Mouse (Mus musculus): Measurements from ENCODE around the gene Gramd4. TPM values are rescaled to one million over a fixed set of nuclear protein-coding genes. Genes with fewer than 3 reads are reported as not detected.

The Gramd4 gene
- polyA plus RNA-seq, 1 experiment = 36.2 TPM

DNA sequence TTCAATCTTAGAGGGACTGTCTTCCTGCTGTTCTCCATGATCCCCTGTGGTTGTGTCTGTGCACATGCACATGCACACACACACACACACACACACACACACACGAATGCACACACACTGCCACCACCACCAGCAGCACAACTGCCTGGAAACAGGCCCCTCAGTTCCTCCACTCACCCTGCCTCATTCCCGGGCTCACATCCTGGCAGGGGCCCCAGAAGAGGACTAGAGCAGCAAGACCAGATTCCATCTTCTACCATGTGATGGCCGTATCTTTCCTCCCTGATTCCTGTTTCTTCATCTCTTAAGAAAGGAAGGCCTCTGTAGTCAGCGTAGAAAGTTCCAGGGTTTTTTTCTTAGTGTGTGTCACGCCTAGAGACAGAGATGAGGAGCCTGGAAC lies 22.0 kb downstream of the Gramd4 start:
- no peaks in the 10 kb centered on the region for H3K27me3 ChIP-seq (ENCODE audit: control insufficient read depth, insufficient read depth, insufficient read length)
- H3ac ChIP-seq (ENCODE audit: control insufficient read depth, insufficient read length, low read depth) = peak overlapping the region; percentile 12
- no peak for TF ChIP-seq MYOD1 (IDR thresholded peaks at IDR 0.05; ENCODE audit: control insufficient read depth, insufficient read length, low read depth)
- no peak for TF ChIP-seq USF1 (IDR thresholded peaks at IDR 0.05; ENCODE audit: low read depth)
- no peak for TF ChIP-seq MYOG (IDR thresholded peaks at IDR 0.05; ENCODE audit: control insufficient read depth, extremely low read depth, insufficient read length)
- no peak for TF ChIP-seq CTCF (IDR thresholded peaks at IDR 0.05; ENCODE audit: control insufficient read depth, insufficient read depth, insufficient read length)
- TF ChIP-seq CEBPB (IDR thresholded peaks at IDR 0.05; ENCODE audit: low read depth) = no peak
- no peak for TF ChIP-seq FOSL1 (IDR thresholded peaks at IDR 0.05; ENCODE audit: insufficient read depth, low read length, poor library complexity, severe bottlenecking)
- no peak for TF ChIP-seq MAX (IDR thresholded peaks at IDR 0.05)
- peaks cover 83% of the 10 kb centered on the region for H3K79me3 ChIP-seq (ENCODE audit: low read depth)
- no peak overlapping the region for H3K4me3 ChIP-seq (ENCODE audit: insufficient read depth, poor library complexity, severe bottlenecking)
- peaks cover 100% of the 10 kb centered on the region for H3K79me2 ChIP-seq (ENCODE audit: control insufficient read depth, insufficient read depth)
- H3K36me3 ChIP-seq (ENCODE audit: control insufficient read depth, insufficient read depth) = peaks cover 24% of the 10 kb centered on the region

DNA sequence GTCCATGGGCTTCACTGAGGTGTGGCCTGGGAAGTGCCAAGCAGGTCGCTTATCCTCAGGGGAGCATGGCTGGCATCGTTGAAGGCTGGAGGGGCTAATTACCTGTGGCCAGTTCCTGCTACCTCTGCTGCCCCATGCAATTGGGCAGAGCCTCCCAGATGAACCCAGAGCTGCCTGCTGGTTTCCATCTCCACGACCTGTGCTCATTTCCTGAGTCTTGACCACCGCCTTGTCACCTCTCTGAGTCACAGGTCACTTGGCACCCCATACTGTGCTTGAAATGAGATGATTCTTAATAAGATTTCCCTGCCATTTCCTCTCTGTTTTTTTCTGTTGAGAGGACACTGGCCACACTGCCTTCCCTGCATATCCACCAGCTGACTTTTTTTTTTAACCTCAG lies 22.4 kb downstream of the Gramd4 start:
- peak; percentile 40 for TF ChIP-seq MAX (IDR thresholded peaks at IDR 0.05)
- TF ChIP-seq USF1 (IDR thresholded peaks at IDR 0.05; ENCODE audit: low read depth) = no peak
- peak; percentile 73 for TF ChIP-seq FOSL1 (IDR thresholded peaks at IDR 0.05; ENCODE audit: insufficient read depth, low read length, poor library complexity, severe bottlenecking)
- peaks cover 100% of the 10 kb centered on the region for H3K79me2 ChIP-seq (ENCODE audit: control insufficient read depth, insufficient read depth)
- H3K27me3 ChIP-seq (ENCODE audit: control insufficient read depth, insufficient read depth, insufficient read length) = no peaks in the 10 kb centered on the region
- no peak overlapping the region for H3K4me3 ChIP-seq (ENCODE audit: insufficient read depth, poor library complexity, severe bottlenecking)
- peaks cover 83% of the 10 kb centered on the region for H3K79me3 ChIP-seq (ENCODE audit: low read depth)
- peaks cover 20% of the 10 kb centered on the region for H3K36me3 ChIP-seq (ENCODE audit: control insufficient read depth, insufficient read depth)
- no peak overlapping the region for H3ac ChIP-seq (ENCODE audit: control insufficient read depth, insufficient read length, low read depth)

DNA sequence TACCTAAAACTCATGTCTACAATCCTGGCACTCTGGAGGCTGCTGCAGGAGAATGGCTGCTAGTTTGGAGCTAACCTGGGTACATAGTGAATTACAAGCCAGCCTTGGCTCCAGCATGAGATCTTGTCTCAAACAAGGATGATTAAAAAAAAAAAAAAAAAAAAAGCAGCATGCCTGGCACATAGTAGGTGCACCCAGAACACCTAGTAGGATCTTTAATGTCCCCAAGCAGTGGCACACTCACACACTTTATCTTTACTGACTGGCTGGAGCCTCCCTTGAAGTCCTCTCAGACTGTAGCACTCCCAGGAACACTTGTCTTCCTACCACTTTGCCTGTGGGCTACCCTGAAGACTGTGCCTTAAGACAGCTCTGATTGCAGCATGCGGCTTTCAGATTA lies 22.9 kb downstream of the Gramd4 start:
- H3K79me3 ChIP-seq (ENCODE audit: low read depth) = peaks cover 83% of the 10 kb centered on the region
- H3K27me3 ChIP-seq (ENCODE audit: control insufficient read depth, insufficient read depth, insufficient read length) = no peaks in the 10 kb centered on the region
- H3K36me3 ChIP-seq (ENCODE audit: control insufficient read depth, insufficient read depth) = peaks cover 25% of the 10 kb centered on the region
- H3ac ChIP-seq (ENCODE audit: control insufficient read depth, insufficient read length, low read depth) = no peak overlapping the region
- H3K4me3 ChIP-seq (ENCODE audit: insufficient read depth, poor library complexity, severe bottlenecking) = no peak overlapping the region
- peaks cover 100% of the 10 kb centered on the region for H3K79me2 ChIP-seq (ENCODE audit: control insufficient read depth, insufficient read depth)
- TF ChIP-seq MYOD1 (IDR thresholded peaks at IDR 0.05; ENCODE audit: control insufficient read depth, insufficient read length, low read depth) (no peak), MYOG (IDR thresholded peaks at IDR 0.05; ENCODE audit: control insufficient read depth, extremely low read depth, insufficient read length) (no peak), USF1 (IDR thresholded peaks at IDR 0.05; ENCODE audit: low read depth) (no peak), FOSL1 (IDR thresholded peaks at IDR 0.05; ENCODE audit: insufficient read depth, low read length, poor library complexity, severe bottlenecking) (no peak), MAX (IDR thresholded peaks at IDR 0.05) (no peak), CEBPB (IDR thresholded peaks at IDR 0.05; ENCODE audit: low read depth) (no peak), CTCF (IDR thresholded peaks at IDR 0.05; ENCODE audit: control insufficient read depth, insufficient read depth, insufficient read length) (no peak)

DNA sequence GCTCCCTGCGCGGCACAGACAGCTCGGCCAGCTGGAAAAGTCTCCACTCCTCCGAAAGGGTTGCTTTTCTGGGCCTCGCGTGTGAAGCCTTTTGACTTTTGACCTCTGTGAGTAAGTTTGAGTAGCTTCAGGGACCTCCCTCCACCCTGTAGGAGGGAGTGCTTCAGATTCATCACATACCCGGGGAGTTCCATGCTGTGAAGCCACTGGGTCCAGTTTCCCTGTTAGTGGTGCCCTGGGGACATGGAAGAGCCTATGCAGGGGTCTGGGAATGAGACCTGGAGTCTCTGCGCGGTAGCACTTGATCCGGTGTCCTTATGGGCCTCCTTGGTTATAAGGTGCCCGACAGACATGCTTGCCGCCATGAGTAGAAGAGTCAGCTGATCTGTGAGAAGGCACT lies 24.2 kb downstream of the Gramd4 start:
- H3K79me3 ChIP-seq (ENCODE audit: low read depth) = peaks cover 77% of the 10 kb centered on the region
- H3K4me3 ChIP-seq (ENCODE audit: insufficient read depth, poor library complexity, severe bottlenecking) = no peak overlapping the region
- H3ac ChIP-seq (ENCODE audit: control insufficient read depth, insufficient read length, low read depth) = no peak overlapping the region
- no peaks in the 10 kb centered on the region for H3K27me3 ChIP-seq (ENCODE audit: control insufficient read depth, insufficient read depth, insufficient read length)
- no peak for TF ChIP-seq CTCF (IDR thresholded peaks at IDR 0.05; ENCODE audit: control insufficient read depth, insufficient read depth, insufficient read length)
- TF ChIP-seq MYOG (IDR thresholded peaks at IDR 0.05; ENCODE audit: control insufficient read depth, extremely low read depth, insufficient read length) = no peak
- TF ChIP-seq USF1 (IDR thresholded peaks at IDR 0.05; ENCODE audit: low read depth) = no peak
- no peak for TF ChIP-seq MAX (IDR thresholded peaks at IDR 0.05)
- TF ChIP-seq CEBPB (IDR thresholded peaks at IDR 0.05; ENCODE audit: low read depth) = no peak
- no peak for TF ChIP-seq FOSL1 (IDR thresholded peaks at IDR 0.05; ENCODE audit: insufficient read depth, low read length, poor library complexity, severe bottlenecking)
- no peak for TF ChIP-seq MYOD1 (IDR thresholded peaks at IDR 0.05; ENCODE audit: control insufficient read depth, insufficient read length, low read depth)
- H3K36me3 ChIP-seq (ENCODE audit: control insufficient read depth, insufficient read depth) = peaks cover 30% of the 10 kb centered on the region
- peaks cover 100% of the 10 kb centered on the region for H3K79me2 ChIP-seq (ENCODE audit: control insufficient read depth, insufficient read depth)

DNA sequence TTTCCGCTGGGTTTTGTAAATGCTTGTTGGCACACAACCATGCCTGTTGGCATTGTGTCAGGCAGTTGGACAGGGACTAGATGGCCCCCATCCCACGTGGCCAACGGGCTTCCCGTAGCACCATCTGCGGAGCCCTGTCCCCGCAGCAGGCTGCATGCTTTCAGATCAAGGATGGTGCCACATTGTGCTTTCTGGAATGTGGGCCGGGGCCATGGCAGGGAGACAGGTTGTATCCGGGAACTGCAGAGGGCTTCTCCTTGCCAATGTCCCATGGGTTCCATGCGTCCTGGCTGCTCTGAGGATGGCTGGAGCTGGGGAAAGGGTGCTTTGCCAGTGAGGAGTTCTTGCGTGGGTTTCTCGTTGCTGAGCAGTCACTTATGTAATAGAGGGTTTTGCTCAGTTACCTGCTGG lies 25.1 kb downstream of the Gramd4 start:
- Histone ChIP-seq H3K36me3 (ENCODE audit: control insufficient read depth, insufficient read depth) (peaks cover 28% of the 10 kb centered on the region), H3K27me3 (ENCODE audit: control insufficient read depth, insufficient read depth, insufficient read length) (no peaks in the 10 kb centered on the region), H3ac (ENCODE audit: control insufficient read depth, insufficient read length, low read depth) (no peak overlapping the region), H3K4me3 (ENCODE audit: insufficient read depth, poor library complexity, severe bottlenecking) (no peak overlapping the region), H3K79me3 (ENCODE audit: low read depth) (peaks cover 76% of the 10 kb centered on the region), H3K79me2 (ENCODE audit: control insufficient read depth, insufficient read depth) (peaks cover 100% of the 10 kb centered on the region)
- TF ChIP-seq CEBPB (IDR thresholded peaks at IDR 0.05; ENCODE audit: low read depth) = no peak
- TF ChIP-seq MYOD1 (IDR thresholded peaks at IDR 0.05; ENCODE audit: control insufficient read depth, insufficient read length, low read depth) = no peak
- TF ChIP-seq USF1 (IDR thresholded peaks at IDR 0.05; ENCODE audit: low read depth) = no peak
- TF ChIP-seq MAX (IDR thresholded peaks at IDR 0.05) = no peak
- TF ChIP-seq CTCF (IDR thresholded peaks at IDR 0.05; ENCODE audit: control insufficient read depth, insufficient read depth, insufficient read length) = no peak
- no peak for TF ChIP-seq MYOG (IDR thresholded peaks at IDR 0.05; ENCODE audit: control insufficient read depth, extremely low read depth, insufficient read length)
- no peak for TF ChIP-seq FOSL1 (IDR thresholded peaks at IDR 0.05; ENCODE audit: insufficient read depth, low read length, poor library complexity, severe bottlenecking)

DNA sequence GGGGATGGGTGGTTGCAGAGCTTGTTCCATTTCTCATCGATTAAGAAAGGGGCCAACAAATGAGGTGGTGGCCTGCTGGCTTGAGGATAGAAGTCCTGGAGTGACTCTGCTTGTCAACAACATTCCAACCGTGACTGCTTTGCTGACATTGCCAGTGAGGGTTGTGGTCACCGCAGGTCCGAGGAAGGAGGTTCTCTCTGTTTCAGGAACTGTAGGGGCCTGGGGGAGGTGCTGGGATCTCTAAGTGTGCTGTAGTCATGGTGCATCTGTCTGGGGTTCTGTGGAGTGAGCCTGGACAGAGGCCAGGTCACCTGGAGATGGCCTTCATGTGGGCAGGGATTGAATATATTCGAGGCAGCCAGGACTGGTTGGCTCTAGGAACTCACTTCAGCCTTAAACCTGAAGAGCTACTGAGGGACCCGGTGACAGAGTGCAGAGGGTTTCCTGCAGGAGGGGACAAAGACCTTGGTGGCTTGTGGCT lies 25.8 kb downstream of the Gramd4 start:
- Histone ChIP-seq H3ac (ENCODE audit: control insufficient read depth, insufficient read length, low read depth) (no peak overlapping the region), H3K79me3 (ENCODE audit: low read depth) (peaks cover 74% of the 10 kb centered on the region), H3K27me3 (ENCODE audit: control insufficient read depth, insufficient read depth, insufficient read length) (no peaks in the 10 kb centered on the region), H3K36me3 (ENCODE audit: control insufficient read depth, insufficient read depth) (peaks cover 21% of the 10 kb centered on the region), H3K79me2 (ENCODE audit: control insufficient read depth, insufficient read depth) (peaks cover 100% of the 10 kb centered on the region), H3K4me3 (ENCODE audit: insufficient read depth, poor library complexity, severe bottlenecking) (no peak overlapping the region)
- TF ChIP-seq FOSL1 (IDR thresholded peaks at IDR 0.05; ENCODE audit: insufficient read depth, low read length, poor library complexity, severe bottlenecking) (no peak), MYOD1 (IDR thresholded peaks at IDR 0.05; ENCODE audit: control insufficient read depth, insufficient read length, low read depth) (no peak), USF1 (IDR thresholded peaks at IDR 0.05; ENCODE audit: low read depth) (no peak), MAX (IDR thresholded peaks at IDR 0.05) (no peak), CTCF (IDR thresholded peaks at IDR 0.05; ENCODE audit: control insufficient read depth, insufficient read depth, insufficient read length) (no peak), MYOG (IDR thresholded peaks at IDR 0.05; ENCODE audit: control insufficient read depth, extremely low read depth, insufficient read length) (no peak), CEBPB (IDR thresholded peaks at IDR 0.05; ENCODE audit: low read depth) (no peak)
